Mouse (Mus musculus): ENCODE results near the gene Pan3. TPM values are rescaled to one million over a fixed set of nuclear protein-coding genes. Genes with fewer than 3 reads are reported as not detected.

Gene Pan3
- polyA plus RNA-seq (2014; fragmentation: Nextera tagmentation; extraction: Ambion mirVana) = 94.8 and 98.3 TPM in 2 replicates

- ATAC-seq (ENCODE audit: insufficient number of reproducible peaks, insufficient read depth, low FRiP score, low read depth) = peak; percentile 87
- Histone ChIP-seq H3K27ac (ENCODE audit: low read length) (peak within 1 kb of the TSS; percentile 98), H3K4me3 (ENCODE audit: low read depth, low read length) (peak within 1 kb of the TSS; percentile 77), H3K4me2 (replicated peaks; ENCODE audit: low read depth, low read length) (peak within 1 kb of the TSS; percentile 78), H3K9me3 (ENCODE audit: control insufficient read depth, low read depth, low read length) (no peaks in the 10 kb centered on the region), H3K36me3 (ENCODE audit: control insufficient read depth, insufficient read depth, low read length) (no peaks in the 10 kb centered on the region), H3K9ac (replicated peaks; ENCODE audit: low read depth, low read length) (peak within 1 kb of the TSS; percentile 97), H3K27me3 (ENCODE audit: control insufficient read depth, insufficient read depth, low read length) (no peaks in the 10 kb centered on the region), H3K4me1 (ENCODE audit: control insufficient read depth, insufficient read depth, low read length) (peaks cover 13% of the 10 kb centered on the region)
- under 1% methylated on average over 51 of the region's 51 CpGs for WGBS
Measured at GRCm38 (mm10) chr5:147429535-147430305, at the start of gene Pan3. Pan3 (plus strand) TSS chr5:147430161.

GRCm38 (mm10) chr5:147381396-147381795 lies 48.6 kb upstream of the Pan3 start:
- 86% methylated on average over 10 of the region's 10 CpGs for WGBS
- Histone ChIP-seq H3K9me3 (ENCODE audit: control insufficient read depth, low read depth, low read length) (no peaks in the 10 kb centered on the region), H3K36me3 (ENCODE audit: control insufficient read depth, insufficient read depth, low read length) (no peaks in the 10 kb centered on the region), H3K4me2 (replicated peaks; ENCODE audit: low read depth, low read length) (no peak overlapping the region), H3K27ac (ENCODE audit: low read length) (no peak overlapping the region), H3K4me3 (ENCODE audit: low read depth, low read length) (no peak overlapping the region), H3K4me1 (ENCODE audit: control insufficient read depth, insufficient read depth, low read length) (no peaks in the 10 kb centered on the region), H3K27me3 (ENCODE audit: control insufficient read depth, insufficient read depth, low read length) (no peaks in the 10 kb centered on the region), H3K9ac (replicated peaks; ENCODE audit: low read depth, low read length) (no peak overlapping the region)
- ATAC-seq (ENCODE audit: insufficient number of reproducible peaks, insufficient read depth, low FRiP score, low read depth) = no peak

GRCm38 (mm10) chr5:147386865-147387264 lies 43.1 kb upstream of the Pan3 start:
- Histone ChIP-seq H3K9me3 (ENCODE audit: control insufficient read depth, low read depth, low read length) (no peaks in the 10 kb centered on the region), H3K27me3 (ENCODE audit: control insufficient read depth, insufficient read depth, low read length) (no peaks in the 10 kb centered on the region), H3K4me1 (ENCODE audit: control insufficient read depth, insufficient read depth, low read length) (no peaks in the 10 kb centered on the region), H3K27ac (ENCODE audit: low read length) (no peak overlapping the region), H3K36me3 (ENCODE audit: control insufficient read depth, insufficient read depth, low read length) (no peaks in the 10 kb centered on the region), H3K4me3 (ENCODE audit: low read depth, low read length) (no peak overlapping the region), H3K4me2 (replicated peaks; ENCODE audit: low read depth, low read length) (no peak overlapping the region), H3K9ac (replicated peaks; ENCODE audit: low read depth, low read length) (no peak overlapping the region)
- WGBS = 79% methylated on average over 13 of the region's 13 CpGs
- ATAC-seq (ENCODE audit: insufficient number of reproducible peaks, insufficient read depth, low FRiP score, low read depth) = no peak

DNA sequence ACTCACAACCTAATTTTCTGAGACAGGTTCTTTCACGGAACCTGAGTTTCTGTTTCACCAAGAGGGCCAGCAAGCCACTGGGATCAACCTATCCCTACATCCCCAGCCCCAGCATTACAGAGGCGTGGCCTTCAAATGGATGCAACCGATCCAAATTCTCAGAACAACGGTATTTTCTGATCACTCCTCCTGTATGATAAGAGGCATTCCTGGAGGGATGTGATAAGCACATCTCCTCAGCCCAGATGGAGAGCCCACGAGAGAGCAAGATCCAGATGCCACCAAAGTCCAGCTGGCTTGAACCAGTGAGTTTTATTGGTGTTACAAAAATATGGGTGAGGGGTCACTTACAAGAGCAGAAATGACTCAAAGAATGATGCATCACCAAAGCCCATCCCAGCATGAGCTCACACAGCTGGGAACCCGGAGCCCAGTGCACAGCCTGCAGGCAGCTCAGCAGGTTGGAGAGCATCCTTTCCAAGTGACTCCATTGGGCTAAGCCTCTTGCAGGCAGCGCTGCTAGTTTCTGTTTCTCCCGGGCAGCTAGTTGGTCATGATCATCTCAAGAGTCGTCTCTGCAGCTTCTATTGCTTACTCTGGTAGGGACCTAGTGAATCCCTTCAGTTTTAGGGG lies 41.5 kb upstream of the Pan3 start:
- ATAC-seq (ENCODE audit: insufficient number of reproducible peaks, insufficient read depth, low FRiP score, low read depth) = no peak
- Histone ChIP-seq H3K4me1 (ENCODE audit: control insufficient read depth, insufficient read depth, low read length) (no peaks in the 10 kb centered on the region), H3K27me3 (ENCODE audit: control insufficient read depth, insufficient read depth, low read length) (no peaks in the 10 kb centered on the region), H3K27ac (ENCODE audit: low read length) (no peak overlapping the region), H3K9ac (replicated peaks; ENCODE audit: low read depth, low read length) (no peak overlapping the region), H3K36me3 (ENCODE audit: control insufficient read depth, insufficient read depth, low read length) (no peaks in the 10 kb centered on the region), H3K4me2 (replicated peaks; ENCODE audit: low read depth, low read length) (no peak overlapping the region), H3K4me3 (ENCODE audit: low read depth, low read length) (no peak overlapping the region), H3K9me3 (ENCODE audit: control insufficient read depth, low read depth, low read length) (no peaks in the 10 kb centered on the region)
- 71% methylated on average over 9 of the region's 9 CpGs for WGBS

DNA sequence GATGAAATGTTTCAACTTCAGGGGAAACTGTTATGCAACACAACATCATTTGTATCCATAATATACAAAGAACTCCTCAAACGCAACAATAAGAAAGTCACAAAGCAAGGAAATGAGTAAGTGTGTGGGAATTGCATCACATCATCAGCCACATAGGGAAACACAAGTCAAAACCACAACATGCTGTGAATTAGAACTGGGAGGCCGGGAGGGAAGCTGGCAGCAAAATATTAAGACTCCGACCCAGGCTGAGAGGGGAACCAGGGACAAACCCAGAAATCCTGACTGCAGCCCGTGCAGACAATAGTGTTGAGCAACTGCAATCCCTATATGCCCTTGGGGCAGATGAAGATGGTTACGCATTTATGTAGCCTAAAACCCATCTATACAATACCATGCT lies 40.9 kb upstream of the Pan3 start:
- Histone ChIP-seq H3K27me3 (ENCODE audit: control insufficient read depth, insufficient read depth, low read length) (no peaks in the 10 kb centered on the region), H3K27ac (ENCODE audit: low read length) (no peak overlapping the region), H3K4me3 (ENCODE audit: low read depth, low read length) (no peak overlapping the region), H3K36me3 (ENCODE audit: control insufficient read depth, insufficient read depth, low read length) (no peaks in the 10 kb centered on the region), H3K9ac (replicated peaks; ENCODE audit: low read depth, low read length) (no peak overlapping the region), H3K4me1 (ENCODE audit: control insufficient read depth, insufficient read depth, low read length) (no peaks in the 10 kb centered on the region), H3K4me2 (replicated peaks; ENCODE audit: low read depth, low read length) (no peak overlapping the region), H3K9me3 (ENCODE audit: control insufficient read depth, low read depth, low read length) (no peaks in the 10 kb centered on the region)
- WGBS = 82% methylated on average over 5 of the region's 5 CpGs
- ATAC-seq (ENCODE audit: insufficient number of reproducible peaks, insufficient read depth, low FRiP score, low read depth) = no peak

GRCm38 (mm10) chr5:147390772-147391171 lies 39.2 kb upstream of the Pan3 start:
- 61% methylated on average over 2 of the region's 2 CpGs for WGBS
- no peak overlapping the region for H3K4me2 ChIP-seq (replicated peaks; ENCODE audit: low read depth, low read length)
- H3K9me3 ChIP-seq (ENCODE audit: control insufficient read depth, low read depth, low read length) = no peaks in the 10 kb centered on the region

GRCm38 (mm10) chr5:147392667-147393213 lies 37.2 kb upstream of the Pan3 start:
- H3K9ac ChIP-seq (replicated peaks; ENCODE audit: low read depth, low read length) = no peak overlapping the region
- no peaks in the 10 kb centered on the region for H3K9me3 ChIP-seq (ENCODE audit: control insufficient read depth, low read depth, low read length)
- H3K4me3 ChIP-seq (ENCODE audit: low read depth, low read length) = no peak overlapping the region
- no peaks in the 10 kb centered on the region for H3K27me3 ChIP-seq (ENCODE audit: control insufficient read depth, insufficient read depth, low read length)
- H3K4me2 ChIP-seq (replicated peaks; ENCODE audit: low read depth, low read length) = no peak overlapping the region
- no peaks in the 10 kb centered on the region for H3K36me3 ChIP-seq (ENCODE audit: control insufficient read depth, insufficient read depth, low read length)
- H3K4me1 ChIP-seq (ENCODE audit: control insufficient read depth, insufficient read depth, low read length) = no peaks in the 10 kb centered on the region
- no peak overlapping the region for H3K27ac ChIP-seq (ENCODE audit: low read length)
- WGBS = 67% methylated on average over 12 of the region's 12 CpGs
- ATAC-seq (ENCODE audit: insufficient number of reproducible peaks, insufficient read depth, low FRiP score, low read depth) = no peak

More at GRCm38 (mm10) chr5:147390772-147391171, 39.2 kb upstream of the Pan3 start:
- Histone ChIP-seq H3K4me1 (ENCODE audit: control insufficient read depth, insufficient read depth, low read length) (no peaks in the 10 kb centered on the region), H3K4me3 (ENCODE audit: low read depth, low read length) (no peak overlapping the region), H3K9ac (replicated peaks; ENCODE audit: low read depth, low read length) (no peak overlapping the region), H3K27me3 (ENCODE audit: control insufficient read depth, insufficient read depth, low read length) (no peaks in the 10 kb centered on the region), H3K27ac (ENCODE audit: low read length) (no peak overlapping the region), H3K36me3 (ENCODE audit: control insufficient read depth, insufficient read depth, low read length) (no peaks in the 10 kb centered on the region)
- no peak for ATAC-seq (ENCODE audit: insufficient number of reproducible peaks, insufficient read depth, low FRiP score, low read depth)

DNA sequence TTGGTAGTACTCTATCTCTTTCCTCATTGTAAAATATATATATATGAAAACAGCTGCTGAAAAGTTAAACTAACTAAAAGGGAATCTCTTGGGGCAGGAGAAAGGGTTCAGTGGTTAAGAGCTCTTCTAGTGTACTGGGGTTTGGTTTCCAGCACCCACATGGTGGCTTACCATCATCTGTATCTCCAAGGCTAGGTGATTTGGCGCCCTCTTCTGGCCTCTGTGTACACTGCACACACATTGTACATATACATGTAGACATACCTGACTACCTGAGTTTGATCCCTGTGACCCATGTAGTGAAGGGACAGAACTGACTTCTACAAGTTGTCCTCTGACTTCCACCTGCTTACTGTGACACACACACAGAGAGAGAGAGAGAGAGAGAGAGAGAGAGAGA lies 34.9 kb upstream of the Pan3 start:
- WGBS = 22% methylated on average over 1 of the region's 1 CpGs
- H3K27ac ChIP-seq (ENCODE audit: low read length) = no peak overlapping the region
- ATAC-seq (ENCODE audit: insufficient number of reproducible peaks, insufficient read depth, low FRiP score, low read depth) = no peak
- no peaks in the 10 kb centered on the region for H3K36me3 ChIP-seq (ENCODE audit: control insufficient read depth, insufficient read depth, low read length)
- H3K4me1 ChIP-seq (ENCODE audit: control insufficient read depth, insufficient read depth, low read length) = no peaks in the 10 kb centered on the region
- no peak overlapping the region for H3K4me3 ChIP-seq (ENCODE audit: low read depth, low read length)
- H3K9ac ChIP-seq (replicated peaks; ENCODE audit: low read depth, low read length) = no peak overlapping the region
- H3K9me3 ChIP-seq (ENCODE audit: control insufficient read depth, low read depth, low read length) = no peaks in the 10 kb centered on the region
- H3K4me2 ChIP-seq (replicated peaks; ENCODE audit: low read depth, low read length) = no peak overlapping the region
- peaks cover 20% of the 10 kb centered on the region for H3K27me3 ChIP-seq (ENCODE audit: control insufficient read depth, insufficient read depth, low read length)

All from stomach, embryonic 14.5 days (tissue).